Mouse (Mus musculus) ES-E14 (cell line): ENCODE measurements around the gene Tmem165. TPM values are rescaled to one million over a fixed set of nuclear protein-coding genes. Genes with fewer than 3 reads are reported as not detected.

Experiments
- DNase-seq: peaks from one replicate; pipeline ENCODE4 v3.0.0-alpha.2; 2013; ENCODE audit warnings: low read depth, low spot score
- H3K27ac ChIP-seq: 2 replicates; pipeline ENCODE4 v1.5.1; 2012; ENCODE audit warnings: low read depth, mild to moderate bottlenecking, low read length, moderate library complexity, mixed read lengths; ENCODE audit not compliant: poor library complexity, insufficient read depth, severe bottlenecking
- H3K36me3 ChIP-seq: 2 replicates; pipeline ENCODE4 v1.6.1; 2012; ENCODE audit warnings: mild to moderate bottlenecking, low read length, moderate library complexity, mixed read lengths; ENCODE audit not compliant: control insufficient read depth, poor library complexity, insufficient read depth, severe bottlenecking
- H3K4me1 ChIP-seq, 2 experiments: fragments of 150-350 bp in 1 of 2; sonication (generic) in 1 of 2; 2 replicates each; pipeline ENCODE4 v1.6.1; 2012; ENCODE audit warnings: low read length in 2 of 2, mild to moderate bottlenecking in 1 of 2, mixed read lengths in 1 of 2; ENCODE audit not compliant: control insufficient read depth in 2 of 2, insufficient read depth in 2 of 2, poor library complexity in 1 of 2
- H3K4me3 ChIP-seq, 2 experiments: fragments of 150-350 bp in 1 of 2; sonication (generic) in 1 of 2; 2 replicates each; pipeline ENCODE4 v1.5.1; 2012; ENCODE audit warnings: low read length in 2 of 2, low read depth in 1 of 2, mild to moderate bottlenecking in 1 of 2, mixed read lengths in 1 of 2; ENCODE audit not compliant: insufficient read depth in 1 of 2, poor library complexity in 1 of 2, severe bottlenecking in 1 of 2
- H3K9ac ChIP-seq: 2 replicates; pipeline ENCODE4 v1.6.1; 2012; ENCODE audit warnings: low read depth, mild to moderate bottlenecking, low read length, mixed read lengths; ENCODE audit not compliant: poor library complexity, insufficient read depth, severe bottlenecking
- H3K9me3 ChIP-seq: fragments of 150-350 bp; sonication (generic); 2 replicates; pipeline ENCODE4 v1.6.1; 2012; ENCODE audit warnings: low read depth, mild to moderate bottlenecking, low read length; ENCODE audit not compliant: control insufficient read depth, insufficient read depth
- CHD2 ChIP-seq: IDR thresholded peaks from 2 replicates; pipeline ENCODE4 v1.6.1; 2014; ENCODE audit warnings: mild to moderate bottlenecking, low read depth, low read length, inconsistent platforms
- HCFC1 ChIP-seq: IDR thresholded peaks from 2 replicates; pipeline ENCODE4 v1.6.1; 2012; ENCODE audit warnings: low read length, inconsistent platforms, borderline replicate concordance; ENCODE audit not compliant: insufficient read depth
- MAFK ChIP-seq: IDR thresholded peaks from 2 replicates; pipeline ENCODE4 v1.6.1; 2014; ENCODE audit warnings: mild to moderate bottlenecking, low read depth, low read length, inconsistent platforms; ENCODE audit not compliant: insufficient read depth
- ZC3H11A ChIP-seq: IDR thresholded peaks from 2 replicates; pipeline ENCODE4 v1.6.1; 2012; ENCODE audit warnings: low read depth, mild to moderate bottlenecking, inconsistent platforms, low read length, borderline replicate concordance
- ZNF384 ChIP-seq: IDR thresholded peaks from 2 replicates; pipeline ENCODE4 v1.6.1; 2012; ENCODE audit warnings: low read depth, low read length, inconsistent platforms
- in situ Hi-C, 2 experiments: fragments of 600-800 bp; cut with MboI; formaldehyde crosslinking; loops; one replicate each; pipeline ENCODE4 v1.15.1; 2025; ENCODE audit warnings: low sequenced_read_pairs in 2 of 2, inconsistent platforms in 1 of 2; ENCODE audit not compliant: unreplicated experiment in 2 of 2
- total RNA-seq: library from RNA; depleted of rRNA; stranded (reverse); fragments of 300-350 nt; gene quantifications from 2 replicates; pipeline ENCODE4 v1.2.3, GENCODE M21; 2012

The Tmem165 gene
- total RNA-seq, 1 experiment = 104 TPM

DNA sequence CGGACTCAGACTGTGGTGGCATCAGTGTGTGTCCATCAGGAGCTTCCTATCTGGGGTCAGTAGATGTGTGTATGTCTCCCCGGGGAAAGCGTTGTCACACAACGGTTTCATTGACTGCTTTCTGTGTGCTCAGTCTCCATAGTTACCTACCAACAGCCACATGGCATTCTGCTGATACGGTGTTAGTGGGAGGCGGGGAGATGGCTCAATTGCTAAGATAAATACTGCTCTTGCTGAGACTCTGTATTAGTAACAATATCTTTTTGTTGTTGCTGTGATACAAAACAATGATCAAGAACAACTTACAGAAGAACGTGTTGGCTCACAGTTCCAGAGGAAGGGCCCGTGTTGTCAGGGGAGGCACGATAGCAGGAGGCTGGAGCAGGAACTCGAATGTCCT is 45.2 kb upstream of the Tmem165 start:
- H3K36me3 ChIP-seq = no peaks in the 10 kb centered on the region
- H3K9me3 ChIP-seq = no peaks in the 10 kb centered on the region
- no peak overlapping the region for H3K4me3 ChIP-seq
- DNase-seq = no peak
- H3K27ac ChIP-seq = no peak overlapping the region
- TF ChIP-seq ZC3H11A = no peak
- TF ChIP-seq HCFC1 = no peak
- no peak for TF ChIP-seq ZNF384
- TF ChIP-seq CHD2 = no peak
- no peak for TF ChIP-seq MAFK
- in situ Hi-C loops = no loop called here
- H3K9ac ChIP-seq = no peak overlapping the region
- H3K4me1 ChIP-seq = peaks cover 2 to 7% of the 10 kb centered on the region in 2 experiments; a peak in 2 of 4 replicates

DNA sequence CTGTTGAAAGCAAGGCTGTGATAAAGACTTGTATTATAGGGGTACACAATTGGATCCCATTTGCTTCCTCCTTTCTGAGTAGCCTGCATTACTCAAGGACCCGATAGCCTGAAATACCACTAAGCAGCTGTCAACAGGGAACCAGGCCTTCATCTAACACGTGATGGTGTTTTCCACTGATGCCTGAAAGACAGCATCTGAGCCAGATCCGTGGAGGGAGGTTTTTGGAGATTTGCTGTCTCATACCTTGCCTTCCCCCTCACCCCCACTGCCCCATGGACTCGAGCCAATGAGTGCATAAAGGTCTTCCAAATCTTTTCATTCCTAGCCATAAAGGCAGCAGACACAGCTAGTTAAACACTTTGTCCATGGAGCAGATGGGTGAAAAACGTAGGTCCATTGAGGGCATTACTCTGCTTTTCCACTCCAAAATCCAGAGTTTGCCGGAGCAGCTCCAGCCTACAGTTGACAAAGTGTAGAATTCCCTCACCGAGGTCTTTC is 44.5 kb upstream of the Tmem165 start:
- Histone ChIP-seq H3K9ac (peak overlapping the region; percentile 21; the same call in 1 of the 2 replicates), H3K27ac (no peak overlapping the region), H3K4me3 (peak overlapping the region; percentile 77 to 92; a peak in 2 of 4 replicates), H3K9me3 (no peaks in the 10 kb centered on the region), H3K4me1 (peaks cover 2 to 7% of the 10 kb centered on the region in 2 experiments; a peak in 2 of 4 replicates), H3K36me3 (no peaks in the 10 kb centered on the region)
- TF ChIP-seq CHD2 = no peak
- no peak for TF ChIP-seq MAFK
- no peak for TF ChIP-seq HCFC1
- in situ Hi-C loops = no loop called here
- no peak for DNase-seq

DNA sequence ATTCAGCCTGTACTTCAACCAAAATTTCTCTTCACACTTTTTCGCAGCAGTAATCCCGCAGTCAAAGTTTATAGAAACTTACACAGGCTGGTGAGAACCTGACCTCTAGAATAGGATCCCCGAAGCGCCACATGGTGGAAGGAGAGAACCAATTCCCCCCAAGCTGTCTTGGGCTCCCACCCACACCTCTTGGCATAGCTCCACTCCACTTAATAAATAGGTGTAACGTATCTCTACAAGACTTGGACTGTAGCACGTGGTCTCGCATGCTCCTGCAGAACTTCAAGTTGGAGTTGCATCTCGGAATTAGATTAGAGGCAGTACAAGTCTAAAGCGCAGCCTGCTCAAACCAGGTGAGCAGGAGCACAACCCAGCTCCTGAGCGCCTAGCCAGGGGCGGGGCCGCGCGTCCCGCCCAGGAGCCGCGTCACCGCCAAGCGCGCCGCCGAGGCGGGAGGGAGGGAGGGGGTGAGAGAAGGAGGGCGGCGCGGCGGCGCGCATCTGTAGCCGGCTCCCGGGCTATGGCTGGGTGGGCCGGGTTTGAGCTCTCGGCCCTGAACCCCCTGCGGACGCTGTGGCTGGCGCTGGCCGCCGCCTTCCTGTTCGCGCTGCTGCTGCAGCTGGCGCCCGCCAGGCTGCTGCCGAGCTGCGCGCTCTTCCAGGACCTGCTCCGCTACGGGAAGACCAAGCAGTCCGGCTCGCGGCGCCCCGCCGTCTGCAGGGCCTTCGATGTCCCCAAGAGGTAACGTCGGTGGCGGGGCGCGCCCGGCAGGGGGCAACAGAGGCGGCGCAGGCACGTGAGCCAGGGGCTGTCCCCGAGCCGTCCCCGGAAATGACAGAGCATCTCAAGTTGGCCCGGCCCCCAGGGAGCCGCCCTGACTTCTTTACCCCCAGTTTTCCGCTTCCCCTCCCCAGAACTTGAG is 43.6 kb upstream of the Tmem165 start, which contains the start of gene Srd5a3:
TSS of gene Srd5a3 (plus strand) at position 464 of the 922 bp plus-strand sequence.
- DNase-seq = peak; percentile 84

DNA sequence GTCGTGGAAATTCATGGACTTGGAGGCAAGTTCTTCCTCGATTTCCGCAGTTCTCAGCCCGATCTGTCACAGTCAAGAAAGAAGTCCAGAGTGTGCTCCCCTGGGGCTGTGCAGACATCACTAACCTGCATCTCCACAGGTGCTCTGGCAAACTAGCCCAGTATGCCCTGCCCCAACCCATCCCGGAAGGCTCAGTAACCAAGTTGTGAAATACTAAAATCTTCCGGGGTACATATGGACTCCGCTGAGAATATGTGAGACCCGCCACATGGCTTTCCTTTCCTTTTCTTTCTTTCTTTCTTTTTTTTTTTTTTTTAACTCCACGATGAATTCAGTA is 43.0 kb upstream of the Tmem165 start:
- Histone ChIP-seq H3K9me3 (no peaks in the 10 kb centered on the region), H3K27ac (peak overlapping the region; percentile 84; the same call in 1 of the 2 replicates), H3K9ac (peak overlapping the region; percentile 87), H3K4me1 (peaks cover 2 to 7% of the 10 kb centered on the region in 2 experiments; a peak in 2 of 4 replicates), H3K36me3 (no peaks in the 10 kb centered on the region), H3K4me3 (peak overlapping the region; percentile 77 to 92)
- no peak for DNase-seq
- in situ Hi-C loops = no loop called here
- TF ChIP-seq CHD2 = no peak
- TF ChIP-seq MAFK = no peak
- no peak for TF ChIP-seq HCFC1
- TF ChIP-seq ZNF384 = 0 out of 2 replicates have a peak, but pooled peaks have one; percentile 9
- TF ChIP-seq ZC3H11A = no peak

More for the DNA sequence above, 43.6 kb upstream of the Tmem165 start, which contains the start of gene Srd5a3:
- Histone ChIP-seq H3K27ac (peak within 1 kb of the TSS; percentile 84), H3K4me1 (peaks cover 2 to 7% of the 10 kb centered on the region in 2 experiments; a peak in 2 of 4 replicates), H3K9ac (peak within 1 kb of the TSS; percentile 87), H3K4me3 (peak within 1 kb of the TSS; percentile 77 to 92), H3K36me3 (no peaks in the 10 kb centered on the region), H3K9me3 (no peaks in the 10 kb centered on the region)
- in situ Hi-C loops = no loop called here
- TF ChIP-seq HCFC1 (peak; percentile 47; the same call in 1 of the 2 replicates), MAFK (no peak)
